Mouse (Mus musculus): ENCODE measurements around the gene Kidins220. TPM values are rescaled to one million over a fixed set of nuclear protein-coding genes. Genes with fewer than 3 reads are reported as not detected.

Gene Kidins220
- polyA plus RNA-seq (2015; fragmentation: Nextera tagmentation; extraction: Ambion mirVana), result 20.1 and 21.8 TPM in 2 replicates

GRCm38 (mm10) chr12:24974446-24975114, at the start of gene Kidins220:
TSS of gene Kidins220 (plus strand) at chr12:24974925.
- Histone ChIP-seq H3K4me2 (replicated peaks) (peak within 1 kb of the TSS; percentile 60), H3K36me3 (no peaks in the 10 kb centered on the region), H3K27me3 (replicated peaks) (no peaks in the 10 kb centered on the region), H3K9me3 (no peaks in the 10 kb centered on the region), H3K4me1 (replicated peaks) (peaks cover 9% of the 10 kb centered on the region), H3K27ac (peak within 1 kb of the TSS; percentile 88), H3K4me3 (replicated peaks) (peak within 1 kb of the TSS; percentile 88), H3K9ac (peak within 1 kb of the TSS; percentile 76)
- 14% methylated on average over 29 of the region's 29 CpGs for WGBS
- ATAC-seq, result peak; percentile 96

- no peak overlapping the region for H3K9ac ChIP-seq
- H3K27ac ChIP-seq, result no peak overlapping the region
- 84% methylated on average over 5 of the region's 5 CpGs for WGBS
- H3K4me1 ChIP-seq (replicated peaks), result peaks cover 2% of the 10 kb centered on the region; the same call in 1 of the 2 replicates
- no peak overlapping the region for H3K4me3 ChIP-seq (replicated peaks)
- H3K36me3 ChIP-seq, result no peaks in the 10 kb centered on the region
- H3K9me3 ChIP-seq, result no peaks in the 10 kb centered on the region
- no peaks in the 10 kb centered on the region for H3K27me3 ChIP-seq (replicated peaks)
- no peak for ATAC-seq
- no peak overlapping the region for H3K4me2 ChIP-seq (replicated peaks)
These were observed 49.4 kb upstream of the Kidins220 start for GRCm38 (mm10) chr12:24925276-24925675.

GRCm38 (mm10) chr12:24925684-24926083, 49.0 kb upstream of the Kidins220 start:
- Histone ChIP-seq H3K27me3 (replicated peaks) (no peaks in the 10 kb centered on the region), H3K9me3 (no peaks in the 10 kb centered on the region), H3K27ac (no peak overlapping the region), H3K4me3 (replicated peaks) (no peak overlapping the region), H3K36me3 (no peaks in the 10 kb centered on the region), H3K4me2 (replicated peaks) (no peak overlapping the region), H3K9ac (no peak overlapping the region), H3K4me1 (replicated peaks) (peaks cover 2% of the 10 kb centered on the region; the same call in 1 of the 2 replicates)
- WGBS, result 50% methylated on average over 4 of the region's 4 CpGs
- no peak for ATAC-seq

DNA sequence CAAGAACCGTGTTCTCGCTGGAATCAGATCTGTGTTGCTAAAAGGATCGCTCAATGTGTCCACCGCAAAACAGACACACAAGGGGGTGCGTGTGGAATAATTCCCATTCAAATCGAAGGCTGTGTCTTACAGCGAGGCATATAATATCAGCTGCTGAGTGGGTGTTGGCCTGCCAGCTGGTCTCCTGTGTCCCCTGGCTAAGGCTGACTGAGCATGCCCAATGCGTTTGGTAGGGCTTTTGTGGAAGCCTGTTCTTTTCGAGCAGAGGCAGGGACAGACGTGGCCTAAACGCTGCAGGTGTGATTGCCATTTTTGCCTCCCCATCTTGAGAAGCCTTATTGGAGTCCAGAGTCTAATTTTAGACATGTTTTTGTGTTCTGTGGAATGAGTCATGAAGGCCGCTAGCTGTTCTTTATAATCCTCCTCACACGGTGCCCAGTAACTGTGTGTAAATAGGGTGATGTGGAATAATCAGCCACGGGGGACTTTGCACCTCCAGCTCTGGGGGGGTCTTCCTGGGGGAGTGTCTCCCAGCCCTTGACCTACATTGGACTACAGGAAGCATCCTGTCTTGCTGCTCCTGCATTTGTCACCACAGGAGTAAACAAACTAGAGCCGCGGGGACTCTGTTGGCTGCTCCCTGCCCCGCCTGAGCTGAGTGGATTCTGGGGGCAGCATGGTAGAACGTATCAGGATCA, 46.5 kb upstream of the Kidins220 start:
- Histone ChIP-seq H3K9ac (no peak overlapping the region), H3K4me3 (replicated peaks) (no peak overlapping the region), H3K4me1 (replicated peaks) (peaks cover 2% of the 10 kb centered on the region; the same call in 1 of the 2 replicates), H3K27ac (no peak overlapping the region), H3K4me2 (replicated peaks) (no peak overlapping the region), H3K9me3 (no peaks in the 10 kb centered on the region), H3K36me3 (no peaks in the 10 kb centered on the region), H3K27me3 (replicated peaks) (no peaks in the 10 kb centered on the region)
- 61% methylated on average over 18 of the region's 18 CpGs for WGBS
- ATAC-seq, result peak; percentile 67

GRCm38 (mm10) chr12:24929043-24929442, 45.7 kb upstream of the Kidins220 start:
- no peaks in the 10 kb centered on the region for H3K36me3 ChIP-seq
- H3K27ac ChIP-seq, result no peak overlapping the region
- no peak overlapping the region for H3K9ac ChIP-seq
- no peak overlapping the region for H3K4me3 ChIP-seq (replicated peaks)
- H3K9me3 ChIP-seq, result no peaks in the 10 kb centered on the region
- 79% methylated on average over 7 of the region's 7 CpGs for WGBS
- H3K4me2 ChIP-seq (replicated peaks), result no peak overlapping the region
- no peaks in the 10 kb centered on the region for H3K27me3 ChIP-seq (replicated peaks)
- H3K4me1 ChIP-seq (replicated peaks), result peaks cover 2% of the 10 kb centered on the region; the same call in 1 of the 2 replicates
- ATAC-seq, result no peak

- Histone ChIP-seq H3K9me3 (no peaks in the 10 kb centered on the region), H3K9ac (no peak overlapping the region), H3K27me3 (replicated peaks) (no peaks in the 10 kb centered on the region), H3K4me3 (replicated peaks) (no peak overlapping the region), H3K27ac (no peak overlapping the region), H3K4me1 (replicated peaks) (peaks cover 2% of the 10 kb centered on the region; the same call in 1 of the 2 replicates), H3K36me3 (no peaks in the 10 kb centered on the region), H3K4me2 (replicated peaks) (no peak overlapping the region)
- ATAC-seq, result no peak
- WGBS, result 56% methylated on average over 3 of the region's 3 CpGs
These were observed 44.0 kb upstream of the Kidins220 start for GRCm38 (mm10) chr12:24930760-24931159.

DNA sequence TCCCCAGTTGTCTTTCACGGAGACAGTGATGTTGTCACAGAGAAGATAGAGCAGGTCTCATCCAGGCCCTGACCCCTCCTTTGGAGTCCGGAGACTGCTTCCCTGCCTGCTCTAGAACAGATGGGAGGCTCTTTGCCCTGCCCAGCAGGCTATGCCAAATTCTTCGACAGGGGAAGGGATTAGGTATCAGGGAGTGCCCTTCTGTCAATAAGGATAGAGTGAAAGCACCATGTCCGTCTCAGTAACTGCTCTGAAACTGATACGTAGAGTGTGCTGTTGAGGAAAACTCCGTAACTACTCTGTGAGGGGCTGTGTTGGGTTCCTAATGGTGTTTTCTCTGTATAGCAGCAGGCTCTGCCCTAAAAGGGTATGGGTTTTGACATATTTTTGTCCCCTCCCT, 42.6 kb upstream of the Kidins220 start:
- no peak overlapping the region for H3K9ac ChIP-seq
- ATAC-seq, result no peak
- 71% methylated on average over 6 of the region's 6 CpGs for WGBS
- H3K9me3 ChIP-seq, result no peaks in the 10 kb centered on the region
- no peak overlapping the region for H3K4me3 ChIP-seq (replicated peaks)
- H3K4me1 ChIP-seq (replicated peaks), result peaks cover 2% of the 10 kb centered on the region; the same call in 1 of the 2 replicates
- no peak overlapping the region for H3K27ac ChIP-seq
- no peak overlapping the region for H3K4me2 ChIP-seq (replicated peaks)
- H3K27me3 ChIP-seq (replicated peaks), result no peaks in the 10 kb centered on the region
- no peaks in the 10 kb centered on the region for H3K36me3 ChIP-seq

DNA sequence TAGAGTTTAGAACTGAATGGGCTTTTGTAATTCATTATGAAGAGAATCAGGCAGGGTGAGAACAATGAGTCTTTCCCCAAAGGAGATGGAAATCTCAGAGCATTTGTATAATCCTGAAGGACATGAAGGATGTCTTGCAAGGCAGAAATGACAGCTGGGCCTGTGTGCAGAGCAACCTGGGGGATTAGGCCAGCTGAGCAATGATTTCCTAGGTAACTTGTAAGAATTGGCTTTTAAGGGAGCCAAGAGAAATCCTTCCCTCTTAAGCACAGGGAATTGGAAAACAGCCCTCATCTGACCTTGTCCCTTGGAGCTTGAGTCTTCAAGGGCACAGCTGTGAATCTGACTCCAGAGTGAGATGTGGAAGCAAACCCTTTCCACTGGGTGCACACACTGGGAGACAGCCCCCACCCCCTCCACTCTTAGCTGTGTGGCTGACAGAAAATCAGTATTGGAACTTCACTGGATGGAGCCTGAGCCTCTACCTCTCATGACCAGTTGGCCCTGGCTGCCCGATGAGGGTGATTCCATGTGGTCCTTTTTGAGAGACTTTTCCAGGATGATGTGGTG, 41.4 kb upstream of the Kidins220 start:
- H3K4me2 ChIP-seq (replicated peaks), result no peak overlapping the region
- no peak for ATAC-seq
- H3K9me3 ChIP-seq, result no peaks in the 10 kb centered on the region
- no peaks in the 10 kb centered on the region; the same call in 1 of the 2 replicates for H3K4me1 ChIP-seq (replicated peaks)
- no peak overlapping the region for H3K4me3 ChIP-seq (replicated peaks)
- no peaks in the 10 kb centered on the region for H3K36me3 ChIP-seq
- H3K9ac ChIP-seq, result no peak overlapping the region
- no peaks in the 10 kb centered on the region for H3K27me3 ChIP-seq (replicated peaks)
- no peak overlapping the region for H3K27ac ChIP-seq
- 83% methylated on average over 1 of the region's 1 CpGs for WGBS

- Histone ChIP-seq H3K4me3 (replicated peaks) (no peak overlapping the region), H3K9me3 (no peaks in the 10 kb centered on the region), H3K4me1 (replicated peaks) (no peaks in the 10 kb centered on the region), H3K9ac (no peak overlapping the region), H3K27me3 (replicated peaks) (no peaks in the 10 kb centered on the region), H3K36me3 (no peaks in the 10 kb centered on the region), H3K27ac (no peak overlapping the region), H3K4me2 (replicated peaks) (no peak overlapping the region)
- WGBS, result 91% methylated on average over 3 of the region's 3 CpGs
- no peak for ATAC-seq
These were observed 40.7 kb upstream of the Kidins220 start for GRCm38 (mm10) chr12:24933996-24934395.

- H3K9ac ChIP-seq, result no peak overlapping the region
- H3K4me1 ChIP-seq (replicated peaks), result no peaks in the 10 kb centered on the region
- no peak overlapping the region for H3K4me2 ChIP-seq (replicated peaks)
- no peaks in the 10 kb centered on the region for H3K9me3 ChIP-seq
- no peak for ATAC-seq
- 0 out of 2 replicates have a peak, but pooled peaks cover 3% of the 10 kb centered on the region for H3K36me3 ChIP-seq
- H3K4me3 ChIP-seq (replicated peaks), result no peak overlapping the region
- 48% methylated on average over 1 of the region's 1 CpGs for WGBS
- no peak overlapping the region for H3K27ac ChIP-seq
- H3K27me3 ChIP-seq (replicated peaks), result no peaks in the 10 kb centered on the region
These were observed 38.4 kb upstream of the Kidins220 start for GRCm38 (mm10) chr12:24936281-24936680.

DNA sequence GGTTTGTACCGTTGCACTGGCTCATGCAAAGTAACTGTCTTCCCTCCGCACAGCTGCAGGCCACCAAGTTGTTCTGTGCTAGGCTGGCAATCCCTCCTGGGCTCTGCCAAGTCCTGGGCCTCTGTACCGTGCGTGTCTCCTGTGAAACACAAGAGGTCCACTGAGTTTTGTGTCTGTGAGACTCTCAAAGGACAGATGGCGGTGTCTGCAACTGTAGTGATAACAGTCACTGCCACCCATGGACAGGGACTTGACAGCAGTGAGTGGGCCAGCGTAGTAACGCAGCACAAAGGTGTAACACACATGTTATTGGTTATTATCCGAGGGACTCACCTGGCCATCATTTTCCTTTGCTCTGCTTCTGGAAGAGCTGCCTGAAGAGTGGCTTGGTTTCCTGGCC, 35.4 kb upstream of the Kidins220 start:
- no peaks in the 10 kb centered on the region for H3K27me3 ChIP-seq (replicated peaks)
- H3K9me3 ChIP-seq, result no peaks in the 10 kb centered on the region
- ATAC-seq, result no peak
- WGBS, result 95% methylated on average over 8 of the region's 8 CpGs
- no peak overlapping the region for H3K27ac ChIP-seq
- no peak overlapping the region for H3K9ac ChIP-seq
- H3K36me3 ChIP-seq, result 0 out of 2 replicates have a peak, but pooled peaks cover 3% of the 10 kb centered on the region
- no peaks in the 10 kb centered on the region for H3K4me1 ChIP-seq (replicated peaks)
- H3K4me3 ChIP-seq (replicated peaks), result no peak overlapping the region
- no peak overlapping the region for H3K4me2 ChIP-seq (replicated peaks)

DNA sequence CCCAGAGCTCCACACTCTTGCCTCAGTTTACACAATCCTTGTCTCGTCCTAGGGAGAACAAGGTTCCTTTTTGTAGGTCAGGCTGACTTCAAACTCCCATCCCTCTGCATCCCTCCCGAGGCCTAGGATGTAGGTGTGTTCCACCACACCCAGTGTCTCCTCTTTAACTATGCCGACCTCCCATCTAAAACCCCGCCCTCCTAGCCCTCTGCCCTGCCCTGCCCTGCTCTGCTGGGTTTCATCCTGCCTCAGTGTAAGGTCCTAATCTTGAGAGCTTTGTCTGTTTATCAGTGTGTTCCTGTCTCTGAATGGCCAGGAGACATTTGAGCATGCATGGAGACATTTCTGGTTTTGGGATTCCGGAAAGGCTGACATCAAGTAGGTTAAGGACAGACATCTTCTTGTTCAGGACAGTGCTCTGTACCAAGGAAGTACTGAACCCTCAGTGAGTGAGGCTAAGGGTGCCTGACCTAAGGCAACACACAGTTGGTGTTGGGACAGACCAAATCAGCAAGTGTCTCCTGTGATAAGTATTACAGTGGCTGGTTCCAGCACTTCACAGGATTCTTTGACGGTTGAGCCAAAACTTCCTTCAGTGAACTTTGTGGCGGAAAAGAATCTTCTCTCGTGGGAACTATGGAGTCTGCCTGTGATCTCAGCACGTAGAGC, 32.0 kb upstream of the Kidins220 start:
- WGBS, result 77% methylated on average over 9 of the region's 9 CpGs
- 0 out of 2 replicates have a peak, but pooled peaks cover 3% of the 10 kb centered on the region for H3K36me3 ChIP-seq
- no peaks in the 10 kb centered on the region for H3K9me3 ChIP-seq
- no peaks in the 10 kb centered on the region for H3K4me1 ChIP-seq (replicated peaks)
- no peak overlapping the region for H3K4me3 ChIP-seq (replicated peaks)
- H3K9ac ChIP-seq, result no peak overlapping the region
- H3K27me3 ChIP-seq (replicated peaks), result no peaks in the 10 kb centered on the region
- H3K4me2 ChIP-seq (replicated peaks), result no peak overlapping the region
- no peak overlapping the region for H3K27ac ChIP-seq
- ATAC-seq, result no peak

Data from intestine, embryonic 15.5 days (tissue).